Mouse (Mus musculus) hindbrain, embryonic 13.5 days (tissue): ENCODE measurements around the gene Sik1. TPM values are rescaled to one million over a fixed set of nuclear protein-coding genes. Genes with fewer than 3 reads are reported as not detected.

Experiments
- ATAC-seq: fragments of 200-750 bp; cut with Nextera tagmentation; 2 replicates; pipeline ENCODE4 v1.8.0; 2017; ENCODE audit warnings: moderate TSS enrichment; ENCODE audit not compliant: low FRiP score
- H3K27ac ChIP-seq: fragments of 300-500 bp; sonication (generic); 2 replicates; pipeline ENCODE4 v1.5.1; 2015; ENCODE audit warnings: inconsistent platforms, mild to moderate bottlenecking, moderate library complexity
- H3K27me3 ChIP-seq: fragments of 300-500 bp; sonication (generic); 2 replicates; pipeline ENCODE4 v1.6.1; 2015; ENCODE audit warnings: mild to moderate bottlenecking, inconsistent platforms
- H3K36me3 ChIP-seq: fragments of 300-500 bp; sonication (generic); 2 replicates; pipeline ENCODE4 v1.6.1; 2015; ENCODE audit warnings: mild to moderate bottlenecking, inconsistent platforms
- H3K4me1 ChIP-seq: fragments of 300-500 bp; sonication (generic); replicated peaks from 2 replicates; pipeline ENCODE4 v1.6.1; 2015; ENCODE audit warnings: inconsistent platforms
- H3K4me2 ChIP-seq: fragments of 300-500 bp; sonication (generic); 2 replicates; pipeline ENCODE4 v1.6.1; 2015; ENCODE audit warnings: inconsistent platforms, mild to moderate bottlenecking, moderate library complexity
- H3K4me3 ChIP-seq: fragments of 300-500 bp; sonication (generic); 2 replicates; pipeline ENCODE4 v1.5.1; 2015; ENCODE audit warnings: mild to moderate bottlenecking, inconsistent platforms
- H3K9ac ChIP-seq: fragments of 300-500 bp; sonication (generic); 2 replicates; pipeline ENCODE4 v1.6.1; 2015; ENCODE audit warnings: mild to moderate bottlenecking, inconsistent platforms
- H3K9me3 ChIP-seq: fragments of 300-500 bp; sonication (generic); 2 replicates; pipeline ENCODE4 v1.6.1; 2016; ENCODE audit warnings: inconsistent platforms
- WGBS: fragments of 180-500 bp; shearing (Covaris S2); methylation state at CpG from one replicate; pipeline ENCODE4 v1.1.7; 2015; 5-methylcytosine and 5-hydroxymethylcytosine counted together
- polyA plus RNA-seq: library from polyadenylated mRNA; unstranded; fragments of >200 nt; fragmentation: Nextera tagmentation; extraction: Ambion mirVana; gene quantifications from 2 replicates; pipeline ENCODE4 v1.2.1, GENCODE M21; 2015

Gene Sik1
- polyA plus RNA-seq, 1 experiment from 2014 or later = 23.4 TPM

- Histone ChIP-seq H3K4me1 (peaks cover 13% of the 10 kb centered on the region), H3K4me2 (no peak overlapping the region), H3K9me3 (no peaks in the 10 kb centered on the region), H3K36me3 (no peaks in the 10 kb centered on the region), H3K27me3 (no peaks in the 10 kb centered on the region), H3K4me3 (no peak overlapping the region), H3K9ac (no peak overlapping the region), H3K27ac (no peak overlapping the region; the same call in 1 of the 2 replicates)
- no peak for ATAC-seq
- WGBS = 32% methylated on average over 7 of the region's 7 CpGs
Observed at GRCm38 (mm10) chr17:31833752-31834151, 21.9 kb downstream of the Sik1 start.

- Histone ChIP-seq H3K9me3 (no peaks in the 10 kb centered on the region), H3K36me3 (no peaks in the 10 kb centered on the region), H3K27me3 (no peaks in the 10 kb centered on the region), H3K4me3 (no peak overlapping the region), H3K9ac (no peak overlapping the region), H3K27ac (no peak overlapping the region), H3K4me2 (no peak overlapping the region), H3K4me1 (peaks cover 18% of the 10 kb centered on the region)
- 92% methylated on average over 9 of the region's 9 CpGs for WGBS
- no peak for ATAC-seq
Observed at GRCm38 (mm10) chr17:31832577-31832964, 23.0 kb downstream of the Sik1 start.

- Histone ChIP-seq H3K4me2 (no peak overlapping the region), H3K9me3 (no peaks in the 10 kb centered on the region), H3K4me3 (no peak overlapping the region), H3K27ac (no peak overlapping the region), H3K9ac (no peak overlapping the region), H3K27me3 (no peaks in the 10 kb centered on the region), H3K36me3 (no peaks in the 10 kb centered on the region), H3K4me1 (peaks cover 23% of the 10 kb centered on the region)
- 90% methylated on average over 14 of the region's 14 CpGs for WGBS
- ATAC-seq = no peak
Observed at GRCm38 (mm10) chr17:31831866-31832576, 23.6 kb downstream of the Sik1 start.

GRCm38 (mm10) chr17:31831097-31831865 lies 24.3 kb downstream of the Sik1 start:
- Histone ChIP-seq H3K27ac (no peak overlapping the region), H3K4me2 (no peak overlapping the region), H3K9me3 (no peaks in the 10 kb centered on the region), H3K9ac (no peak overlapping the region), H3K36me3 (no peaks in the 10 kb centered on the region), H3K27me3 (no peaks in the 10 kb centered on the region), H3K4me1 (peaks cover 26% of the 10 kb centered on the region), H3K4me3 (no peak overlapping the region)
- 83% methylated on average over 6 of the region's 6 CpGs for WGBS
- ATAC-seq = no peak

GRCm38 (mm10) chr17:31830506-31831075 lies 25.0 kb downstream of the Sik1 start:
- Histone ChIP-seq H3K4me2 (no peak overlapping the region), H3K27me3 (no peaks in the 10 kb centered on the region)
- 93% methylated on average over 8 of the region's 8 CpGs for WGBS

GRCm38 (mm10) chr17:31828916-31829315 lies 26.7 kb downstream of the Sik1 start:
- Histone ChIP-seq H3K4me2 (no peak overlapping the region), H3K27me3 (no peaks in the 10 kb centered on the region), H3K4me1 (peaks cover 28% of the 10 kb centered on the region), H3K9ac (no peak overlapping the region), H3K27ac (no peak overlapping the region), H3K9me3 (no peaks in the 10 kb centered on the region), H3K4me3 (no peak overlapping the region), H3K36me3 (no peaks in the 10 kb centered on the region)
- WGBS = 95% methylated on average over 5 of the region's 5 CpGs
- no peak for ATAC-seq

More at GRCm38 (mm10) chr17:31830506-31831075, 25.0 kb downstream of the Sik1 start:
- Histone ChIP-seq H3K4me1 (peaks cover 29% of the 10 kb centered on the region), H3K4me3 (no peak overlapping the region), H3K9ac (no peak overlapping the region), H3K27ac (no peak overlapping the region), H3K36me3 (no peaks in the 10 kb centered on the region), H3K9me3 (no peaks in the 10 kb centered on the region)
- ATAC-seq = no peak

GRCm38 (mm10) chr17:31828118-31828517 lies 27.5 kb downstream of the Sik1 start:
- H3K36me3 ChIP-seq = no peaks in the 10 kb centered on the region
- H3K27ac ChIP-seq = no peak overlapping the region
- H3K9me3 ChIP-seq = no peaks in the 10 kb centered on the region
- no peak overlapping the region for H3K9ac ChIP-seq
- no peak for ATAC-seq
- no peak overlapping the region for H3K4me2 ChIP-seq
- peaks cover 24% of the 10 kb centered on the region for H3K4me1 ChIP-seq
- no peak overlapping the region for H3K4me3 ChIP-seq
- H3K27me3 ChIP-seq = no peaks in the 10 kb centered on the region
- 81% methylated on average over 5 of the region's 5 CpGs for WGBS

GRCm38 (mm10) chr17:31827206-31827605 lies 28.4 kb downstream of the Sik1 start:
- H3K4me2 ChIP-seq = no peak overlapping the region
- H3K27me3 ChIP-seq = no peaks in the 10 kb centered on the region
- H3K4me1 ChIP-seq = peaks cover 24% of the 10 kb centered on the region
- peak; percentile 63 for ATAC-seq
- H3K27ac ChIP-seq = peak overlapping the region; percentile 72
- WGBS = 55% methylated on average over 5 of the region's 5 CpGs
- no peak overlapping the region for H3K9ac ChIP-seq
- no peaks in the 10 kb centered on the region for H3K36me3 ChIP-seq
- H3K9me3 ChIP-seq = no peaks in the 10 kb centered on the region
- no peak overlapping the region for H3K4me3 ChIP-seq

GRCm38 (mm10) chr17:31826669-31827068 lies 28.9 kb downstream of the Sik1 start:
- Histone ChIP-seq H3K36me3 (no peaks in the 10 kb centered on the region), H3K4me1 (peaks cover 27% of the 10 kb centered on the region)
- 0 out of 2 replicates have a peak, but pooled peaks have one; percentile 22 for ATAC-seq

GRCm38 (mm10) chr17:31825678-31826077 lies 29.9 kb downstream of the Sik1 start:
- ATAC-seq = no peak
- Histone ChIP-seq H3K36me3 (no peaks in the 10 kb centered on the region), H3K4me1 (peaks cover 33% of the 10 kb centered on the region), H3K4me2 (no peak overlapping the region), H3K4me3 (no peak overlapping the region), H3K27ac (no peak overlapping the region), H3K9me3 (no peaks in the 10 kb centered on the region), H3K9ac (no peak overlapping the region), H3K27me3 (no peaks in the 10 kb centered on the region)
- WGBS = 91% methylated on average over 9 of the region's 9 CpGs

More at GRCm38 (mm10) chr17:31826669-31827068, 28.9 kb downstream of the Sik1 start:
- no peaks in the 10 kb centered on the region for H3K9me3 ChIP-seq
- WGBS = 62% methylated on average over 6 of the region's 6 CpGs
- H3K4me2 ChIP-seq = no peak overlapping the region
- H3K27me3 ChIP-seq = no peaks in the 10 kb centered on the region
- no peak overlapping the region for H3K4me3 ChIP-seq
- no peak overlapping the region for H3K9ac ChIP-seq
- H3K27ac ChIP-seq = peak overlapping the region; percentile 35; the same call in 1 of the 2 replicates

- no peak overlapping the region for H3K4me3 ChIP-seq
- ATAC-seq = no peak
- 92% methylated on average over 7 of the region's 7 CpGs for WGBS
Observed at GRCm38 (mm10) chr17:31824812-31825211, 30.8 kb downstream of the Sik1 start.

GRCm38 (mm10) chr17:31821136-31821933 lies 34.3 kb downstream of the Sik1 start:
- H3K36me3 ChIP-seq = no peaks in the 10 kb centered on the region
- H3K9me3 ChIP-seq = no peaks in the 10 kb centered on the region
- H3K4me1 ChIP-seq = peaks cover 30% of the 10 kb centered on the region
- WGBS = 37% methylated on average over 13 of the region's 13 CpGs
- no peak overlapping the region for H3K27ac ChIP-seq
- no peak overlapping the region for H3K4me2 ChIP-seq
- H3K9ac ChIP-seq = peak overlapping the region; percentile 51; the same call in 1 of the 2 replicates
- no peak for ATAC-seq
- H3K4me3 ChIP-seq = no peak overlapping the region
- no peaks in the 10 kb centered on the region for H3K27me3 ChIP-seq

More at GRCm38 (mm10) chr17:31824812-31825211, 30.8 kb downstream of the Sik1 start:
- no peak overlapping the region for H3K27ac ChIP-seq
- no peak overlapping the region for H3K4me2 ChIP-seq
- H3K27me3 ChIP-seq = no peaks in the 10 kb centered on the region
- peaks cover 33% of the 10 kb centered on the region for H3K4me1 ChIP-seq
- H3K36me3 ChIP-seq = no peaks in the 10 kb centered on the region
- no peak overlapping the region for H3K9ac ChIP-seq
- H3K9me3 ChIP-seq = no peaks in the 10 kb centered on the region
